Mouse (Mus musculus) 3T3-L1 (cell line): Measurements from ENCODE around the gene Ccdc78.
"Not testable (repeated sequence)": the region's sequence is repeated elsewhere in the genome, so short reads cannot be mapped to it uniquely, and the experiment has no call there.

Experiments
- DNase-seq: peaks from one replicate; pipeline ENCODE4 v3.0.0-alpha.2; 2015; ENCODE audit warnings: low read depth, low spot score

Gene Ccdc78

GRCm38 (mm10) chr17:25783086-25783485, 3.3 kb upstream of the Ccdc78 start:
- no peak for DNase-seq

GRCm38 (mm10) chr17:25783861-25784574, 2.4 kb upstream of the Ccdc78 start:
- no peak for DNase-seq

DNA sequence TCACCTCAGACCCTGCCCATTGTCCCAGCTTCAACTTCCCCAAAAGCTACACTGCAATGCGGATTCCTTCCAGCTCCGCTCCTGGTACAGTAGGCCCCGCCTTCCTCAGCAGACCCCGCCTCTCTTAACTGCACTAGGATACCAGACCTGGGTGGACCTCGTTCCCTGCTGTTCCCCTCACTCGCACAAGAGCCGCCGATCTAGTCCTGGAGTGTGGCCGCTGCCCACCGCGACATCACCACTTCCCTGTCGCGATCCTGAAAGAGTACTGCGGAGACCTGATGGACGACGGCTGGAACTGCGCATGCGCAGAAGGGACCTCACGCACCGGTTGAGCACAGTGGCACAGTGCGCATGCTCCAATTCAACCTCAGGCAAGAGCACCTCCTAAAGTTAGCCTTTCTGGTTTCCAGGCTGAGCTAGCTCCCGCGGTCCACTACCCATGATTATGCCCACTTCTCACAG, 1.1 kb upstream of the Ccdc78 start, which contains the start of gene Haghl:
TSS of gene Haghl (minus strand) at position 393 of the 465 bp plus-strand sequence.
- peak; percentile 99 for DNase-seq

- no peak for DNase-seq
Measured at GRCm38 (mm10) chr17:25786781-25787504, 563 bp downstream of the Ccdc78 start.

DNA sequence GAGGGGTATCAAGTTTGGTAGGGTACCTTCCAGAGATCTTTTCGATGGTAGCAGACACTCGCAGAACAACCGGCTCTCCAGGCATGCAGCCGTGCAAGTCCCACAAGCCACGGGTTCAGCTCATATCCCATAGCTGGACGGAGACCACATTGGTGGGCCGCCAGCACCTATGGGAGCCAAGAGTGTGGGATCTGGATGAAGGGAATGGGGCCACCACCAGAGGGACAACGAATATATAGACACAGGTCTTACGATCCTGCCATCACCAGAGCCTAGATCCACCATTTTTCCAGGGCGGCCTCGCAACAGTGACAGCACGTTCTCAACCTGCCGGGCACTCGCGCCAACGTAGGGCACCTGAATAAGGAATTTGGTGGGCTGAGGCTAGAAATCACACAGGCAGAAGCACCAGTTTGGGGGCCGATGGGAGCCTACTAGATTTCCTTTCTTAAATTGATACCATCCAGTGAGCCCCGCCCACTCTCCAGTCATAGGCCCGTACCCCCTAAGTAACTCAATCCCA, 5.0 kb downstream of the Ccdc78 start:
- DNase-seq = peak; percentile 50

- peak; percentile 89 for DNase-seq
Measured at GRCm38 (mm10) chr17:25791843-25792527, 5.6 kb downstream of the Ccdc78 start.

DNA sequence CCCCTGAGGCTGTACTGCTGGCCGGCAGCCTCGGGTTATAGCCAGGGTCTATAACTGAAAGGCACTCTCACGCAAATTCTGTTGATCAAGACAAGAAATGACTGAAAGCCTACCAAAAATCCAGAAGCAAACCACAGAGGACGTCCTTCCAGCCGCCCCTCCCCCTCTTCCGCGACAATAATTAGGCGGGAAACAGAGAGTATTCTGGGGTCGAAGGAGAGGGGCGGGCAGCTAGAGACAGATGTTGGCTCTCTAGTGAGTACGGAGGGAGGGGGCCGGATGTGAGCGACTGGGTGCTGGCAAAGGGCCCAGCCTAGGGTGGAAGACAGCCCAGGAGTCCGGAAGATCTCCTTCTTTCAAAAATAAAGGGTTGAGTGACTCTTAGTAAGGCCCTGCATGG, 6.2 kb downstream of the Ccdc78 start, which contains the start of gene Fam173a:
TSS of gene Fam173a (minus strand) at position 287 of the 400 bp plus-strand sequence.
- DNase-seq = peak; percentile 76

GRCm38 (mm10) chr17:25794197-25794596, 7.8 kb downstream of the Ccdc78 start:
- DNase-seq = no peak

- DNase-seq = no peak
Measured at GRCm38 (mm10) chr17:25794998-25795397, 8.6 kb downstream of the Ccdc78 start.

DNA sequence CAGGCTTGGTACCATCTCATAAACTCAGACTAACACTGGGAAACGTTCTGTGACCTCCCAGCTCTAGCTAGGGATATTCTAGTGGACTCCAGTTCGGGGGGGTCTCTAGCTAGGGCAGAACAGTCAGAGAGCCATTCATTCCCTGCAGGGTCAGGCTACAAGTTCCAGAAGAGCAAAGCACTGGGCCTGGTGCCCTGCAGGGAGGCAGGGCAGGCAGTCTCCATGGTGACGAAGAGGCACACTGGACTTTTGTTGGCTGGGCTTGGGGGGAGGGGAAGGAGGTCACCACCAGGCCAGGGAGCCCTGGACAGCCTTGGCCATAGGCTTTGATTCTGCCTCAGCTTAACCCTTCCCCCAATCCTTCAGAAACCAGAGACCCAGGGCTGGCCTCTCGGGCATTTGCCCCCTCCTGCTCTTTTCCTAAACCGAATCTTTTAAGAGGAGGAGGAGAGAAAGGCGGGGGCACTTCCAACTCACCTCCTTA, 9.3 kb downstream of the Ccdc78 start, which contains the start of gene AC134908.4:
TSS of gene AC134908.4 (minus strand) at position 51 of the 484 bp plus-strand sequence.
- peak; percentile 47 for DNase-seq

DNA sequence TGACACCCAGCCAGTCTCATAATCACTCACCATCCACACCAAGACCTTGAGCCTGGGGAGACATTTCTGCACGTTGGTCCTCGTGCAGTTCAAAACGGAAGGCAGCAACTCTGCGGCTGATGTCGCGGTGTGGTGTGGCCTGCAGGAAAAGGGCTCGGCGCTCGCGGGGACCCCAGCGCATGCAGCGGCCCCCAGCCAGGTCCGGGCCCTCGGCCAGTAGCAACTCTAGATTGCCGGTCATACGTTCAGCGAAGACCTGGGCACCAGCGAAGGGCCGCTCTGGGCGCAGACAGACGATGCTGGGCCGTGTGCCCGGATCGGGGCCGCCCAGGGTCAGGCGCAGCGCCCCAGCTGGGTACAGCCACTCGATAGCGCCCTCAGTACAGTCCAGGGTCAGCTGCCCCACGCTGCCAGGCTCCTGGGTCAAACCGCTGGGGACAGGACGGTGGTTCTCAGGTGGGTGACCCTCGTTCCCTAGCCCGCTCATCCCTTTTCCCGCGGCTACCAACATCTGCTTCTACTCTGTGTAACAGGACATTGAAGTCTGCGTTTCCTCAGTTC, 9.9 kb downstream of the Ccdc78 start:
- DNase-seq = no peak

GRCm38 (mm10) chr17:25796951-25797369, 10.6 kb downstream of the Ccdc78 start, which contains the start of gene Metrn:
Gene Metrn, minus strand, starts transcription at chr17:25797136.
- peak; percentile 87 for DNase-seq

- DNase-seq = peak; percentile 89
Measured at GRCm38 (mm10) chr17:25801029-25801428, 14.6 kb downstream of the Ccdc78 start.

- DNase-seq = peak; percentile 92
Measured at GRCm38 (mm10) chr17:25802825-25803517, 16.6 kb downstream of the Ccdc78 start.

GRCm38 (mm10) chr17:25806507-25806906, 20.1 kb downstream of the Ccdc78 start:
- DNase-seq = peak; percentile 69

GRCm38 (mm10) chr17:25807452-25807851, 21.1 kb downstream of the Ccdc78 start:
- DNase-seq = not testable (repeated sequence)

- DNase-seq = no peak
Measured at GRCm38 (mm10) chr17:25808028-25808427, 21.6 kb downstream of the Ccdc78 start.

- no peak for DNase-seq
Measured at GRCm38 (mm10) chr17:25808789-25809605, 22.6 kb downstream of the Ccdc78 start, which contains the start of gene Fbxl16. Gene Fbxl16, plus strand, starts transcription at chr17:25809085.

GRCm38 (mm10) chr17:25809606-25810340, 23.4 kb downstream of the Ccdc78 start:
- DNase-seq = no peak
